Mouse (Mus musculus) brain, adult 10 weeks (tissue): ENCODE measurements around the gene Rnase13. TPM values are rescaled to one million over a fixed set of nuclear protein-coding genes. Genes with fewer than 3 reads are reported as not detected.

Source experiments
- polyA plus RNA-seq: library from polyadenylated mRNA; stranded (reverse); fragments of 350-450 nt; fragmentation: Illumina TruSeq; extraction: RNeasy Lipid Tissue Mini Kit (QIAGEN cat#74804); gene quantifications from one replicate; pipeline ENCODE4 v1.2.3, GENCODE M21; 2015; ENCODE audit warnings: low read depth, low replicate concordance

Rnase13 gene
- not detected for polyA plus RNA-seq

DNA sequence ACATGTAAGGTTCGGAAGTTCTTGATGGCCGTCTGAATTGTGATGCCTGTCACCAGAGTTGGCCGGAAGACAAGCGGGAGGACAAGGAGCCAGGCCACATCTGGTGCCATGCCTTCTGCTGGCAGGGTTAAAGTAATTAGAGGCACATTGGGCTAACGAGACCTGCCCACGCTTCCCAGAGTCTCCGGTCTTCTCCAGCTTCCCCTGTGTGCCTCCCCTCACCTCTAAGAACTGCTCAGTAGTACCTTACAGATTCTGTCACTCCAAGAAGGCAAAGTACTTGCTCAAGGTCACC lies at the start of gene Rnase13:
Gene Rnase13 (minus strand): TSS at position 203 of the 295 bp plus-strand sequence.

DNA sequence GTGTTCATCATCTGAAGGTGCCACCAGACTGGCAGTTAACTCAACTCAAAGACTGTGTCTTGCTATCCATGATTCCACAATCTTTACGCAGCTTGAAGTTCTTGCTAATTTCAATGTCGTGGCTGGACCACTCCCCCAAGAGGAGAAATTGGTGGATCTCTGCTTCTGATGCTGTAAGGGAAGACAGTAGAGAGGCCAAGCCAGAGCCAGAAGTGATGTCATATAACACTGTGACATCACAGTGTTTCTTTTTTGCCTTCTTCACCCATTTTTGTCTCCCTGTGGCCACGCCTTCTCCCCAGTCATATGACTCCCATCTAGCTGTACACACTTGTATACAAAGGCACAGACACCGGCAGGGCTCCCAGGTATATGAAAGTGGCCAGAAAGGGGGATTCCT lies 4.4 kb downstream of the Rnase13 start, which contains the start of gene Tppp2:
Gene Tppp2 (plus strand): TSS at position 301 of the 400 bp plus-strand sequence.

DNA sequence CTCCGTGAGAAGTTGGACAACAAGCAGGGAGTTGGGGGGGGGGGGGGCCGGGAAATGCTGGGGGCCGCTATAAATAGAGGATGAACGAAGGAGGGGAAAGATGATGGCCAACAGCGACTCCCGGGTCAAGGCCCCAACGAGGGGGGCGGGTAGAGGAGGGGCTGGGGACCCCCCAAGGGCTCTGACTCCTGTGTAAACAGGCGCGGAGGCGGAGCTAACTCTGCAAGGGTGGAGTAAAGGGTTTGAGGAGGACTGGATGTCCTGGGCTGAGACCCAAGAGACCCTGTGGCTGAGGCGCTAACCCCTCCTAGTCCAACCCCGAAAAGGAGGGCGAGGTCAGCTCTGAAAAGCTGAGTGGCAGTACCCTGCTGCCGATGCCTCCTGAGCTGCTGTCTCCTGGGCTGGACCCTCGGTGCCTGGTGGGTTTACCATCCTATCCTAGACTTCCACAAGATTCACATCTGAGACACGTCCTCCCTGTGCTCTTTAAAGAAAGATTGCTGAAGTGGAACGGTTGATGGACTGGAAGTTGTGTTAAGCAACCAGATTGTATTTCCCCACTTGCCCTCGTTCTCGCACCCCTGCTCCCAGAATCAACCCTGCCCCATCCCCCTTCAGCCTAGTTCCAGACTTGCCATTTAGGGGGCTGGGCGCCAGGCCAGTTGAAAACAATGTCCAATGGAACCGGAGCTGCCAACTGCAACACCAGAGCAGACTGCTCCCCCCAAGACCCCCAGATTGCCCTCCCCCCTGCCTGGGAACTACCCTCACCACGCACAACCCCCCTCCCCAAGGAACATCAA lies 8.4 kb downstream of the Rnase13 start, which contains the start of gene Ndrg2:
Gene Ndrg2 (minus strand): TSS at position 199 of the 803 bp plus-strand sequence.

DNA sequence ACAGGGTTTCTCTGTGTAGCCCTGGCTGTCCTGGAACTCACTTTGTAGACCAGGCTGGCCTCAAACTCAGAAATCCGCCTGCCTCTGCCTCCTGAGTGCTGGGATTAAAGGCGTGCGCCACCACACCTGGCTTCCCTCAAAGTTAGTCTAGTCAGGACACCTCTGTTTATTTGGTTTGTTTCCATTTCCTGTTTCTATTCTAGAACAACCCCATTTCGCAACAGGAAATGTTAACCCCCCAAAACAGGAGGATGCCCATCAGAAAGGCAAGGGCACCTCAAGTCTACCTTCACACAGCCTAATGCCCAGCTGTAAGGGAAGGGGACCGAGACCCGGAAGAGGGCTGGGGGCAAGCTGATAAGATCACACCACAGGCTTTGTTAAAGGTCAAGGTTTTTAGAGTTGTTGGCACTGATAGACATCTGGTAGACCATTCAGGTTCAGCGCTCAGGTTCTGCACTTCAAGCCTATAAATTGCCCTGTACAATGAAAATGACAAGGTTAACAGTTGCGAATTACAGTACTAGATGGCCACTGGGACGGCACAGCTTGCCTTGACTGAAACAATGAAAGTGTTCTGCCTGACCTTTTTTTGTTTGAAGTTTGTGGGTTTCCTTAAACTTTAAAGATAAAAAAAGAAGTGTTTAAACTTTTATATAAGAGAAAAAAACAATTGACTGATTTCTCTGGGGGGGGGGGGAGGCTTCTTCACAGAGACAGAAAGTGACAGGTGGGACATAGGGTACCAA lies 30.2 kb downstream of the Rnase13 start, which contains the start of gene Slc39a2:
Gene Slc39a2 (plus strand): TSS at position 699 of the 749 bp plus-strand sequence.

DNA sequence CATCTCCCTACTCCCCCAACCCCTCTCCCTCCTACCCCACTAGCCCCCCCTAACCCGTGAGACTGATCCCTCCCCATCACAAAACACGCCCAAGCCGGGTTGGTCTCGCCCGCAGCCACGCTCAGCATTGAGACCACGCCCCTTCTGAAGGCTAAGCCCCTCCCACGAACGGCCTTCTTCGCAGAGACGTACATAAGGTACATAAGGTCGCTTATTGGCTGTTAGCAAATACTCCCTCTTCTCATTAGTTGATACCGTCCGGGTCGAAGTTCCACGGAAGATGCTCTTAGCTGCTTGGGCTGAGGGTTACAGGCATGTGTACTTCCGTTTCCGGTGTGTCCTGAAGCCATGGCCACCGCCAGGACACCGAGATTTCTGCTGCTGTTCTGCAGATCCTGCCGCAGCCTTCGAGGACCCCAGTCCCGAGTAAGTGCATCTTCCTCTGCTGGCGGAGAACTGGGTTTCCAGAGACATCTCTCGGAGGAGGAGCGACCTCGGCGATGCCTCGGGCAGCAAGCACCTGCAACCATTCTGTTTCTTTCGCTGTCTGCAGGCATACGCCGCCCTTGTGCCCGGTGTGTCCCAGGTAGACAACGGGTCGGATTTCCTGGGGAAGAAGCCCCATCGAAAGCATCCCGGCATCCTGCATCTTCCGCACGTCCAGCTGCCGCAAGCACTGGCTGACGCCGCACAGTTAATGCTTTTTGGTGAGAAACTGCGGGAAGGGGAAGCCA lies 37.8 kb downstream of the Rnase13 start, which contains the start of gene Mettl17:
Gene Mettl17 (plus strand): TSS at position 245 of the 734 bp plus-strand sequence.

Other genes starting within 250 kb of the Rnase13 start
- not detected for gene Gm17079, start 227.3 kb downstream of the Rnase13 start, polyA plus RNA-seq
- not detected for gene Gm5800, start 205.6 kb downstream of the Rnase13 start, polyA plus RNA-seq
- not detected for gene Ang4, start 149.2 kb downstream of the Rnase13 start, polyA plus RNA-seq
- gene AY358078, start 122.7 kb downstream of the Rnase13 start, polyA plus RNA-seq = not detected
- gene Ear6, start 69.1 kb downstream of the Rnase13 start, polyA plus RNA-seq = not detected
- 24.8 TPM for gene Mettl17, start 37.9 kb downstream of the Rnase13 start, polyA plus RNA-seq
- gene Slc39a2, start 29.9 kb downstream of the Rnase13 start, polyA plus RNA-seq = 8.1 TPM
- gene Ndrg2, start 8.6 kb downstream of the Rnase13 start, polyA plus RNA-seq = 1,154 TPM
- gene Tppp2, start 4.3 kb downstream of the Rnase13 start, polyA plus RNA-seq = not detected
- 33.4 TPM for gene Arhgef40, start 61.9 kb upstream of the Rnase13 start, polyA plus RNA-seq
- gene Tmem253, start 92.9 kb upstream of the Rnase13 start, polyA plus RNA-seq = not detected
- gene Zfp219, start 98.0 kb upstream of the Rnase13 start, polyA plus RNA-seq = 31.0 TPM
- not detected for gene Olfr221, start 119.7 kb upstream of the Rnase13 start, polyA plus RNA-seq
- gene Hnrnpc, start 181.3 kb upstream of the Rnase13 start, polyA plus RNA-seq = 311 TPM
- 2.6 TPM for gene Rpgrip1, start 187.9 kb upstream of the Rnase13 start, polyA plus RNA-seq